Mouse (Mus musculus): Measurements from ENCODE around the gene Oxtr. TPM values are rescaled to one million over a fixed set of nuclear protein-coding genes. Genes with fewer than 3 reads are reported as not detected.

Gene Oxtr
- polyA plus RNA-seq, 1 experiment from 2014 or later, result 0.65 TPM

DNA sequence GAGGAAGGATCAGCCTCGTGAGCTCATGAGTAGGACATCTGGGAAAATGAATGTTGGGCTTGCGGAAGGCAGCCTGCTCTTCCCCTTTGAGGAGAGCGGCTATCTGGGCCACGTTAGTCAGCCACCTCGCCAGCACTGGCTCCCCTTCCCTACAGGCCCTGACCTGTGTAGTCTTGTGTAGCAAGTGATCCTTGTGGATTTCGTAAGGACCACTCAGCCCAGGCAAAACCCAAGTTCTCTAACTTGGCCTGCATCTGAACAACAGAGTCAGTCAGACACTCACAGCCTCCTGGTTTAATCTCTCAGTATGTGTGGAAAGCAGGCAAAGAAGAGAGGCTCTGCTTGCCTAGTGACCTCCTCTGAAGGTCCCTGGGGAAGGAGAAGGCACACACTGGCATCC is 2.9 kb upstream of the Oxtr start:
- DNase-seq (ENCODE audit: low spot score) (no peak), ATAC-seq (ENCODE audit: low FRiP score, low TSS enrichment) (no peak)
- H3K4me3 ChIP-seq (ENCODE audit: low read depth, low read length), result no peak overlapping the region
- H3K4me2 ChIP-seq (replicated peaks; ENCODE audit: low read depth), result no peak overlapping the region
- TF ChIP-seq CTCF (IDR thresholded peaks at IDR 0.05; ENCODE audit: low read depth), result no peak
- no peak for TF ChIP-seq EP300 (optimal IDR thresholded peaks at IDR 0.05)
- 84% methylated on average over 6 of the region's 6 CpGs for WGBS
- no peaks in the 10 kb centered on the region for H3K36me3 ChIP-seq (ENCODE audit: control insufficient read depth, insufficient read depth, low read length)
- no peak overlapping the region for H3K27ac ChIP-seq (replicated peaks)
- no peaks in the 10 kb centered on the region for H3K9me3 ChIP-seq (ENCODE audit: control insufficient read depth, low read length)
- peak overlapping the region; percentile 23; the same call in 1 of the 2 replicates for H3K9ac ChIP-seq (ENCODE audit: low read length)
- H3K4me1 ChIP-seq (replicated peaks; ENCODE audit: control insufficient read depth, insufficient read depth), result peaks cover 3% of the 10 kb centered on the region
- H3K27me3 ChIP-seq (ENCODE audit: control insufficient read depth, insufficient read depth, low read length), result peaks cover 8% of the 10 kb centered on the region

DNA sequence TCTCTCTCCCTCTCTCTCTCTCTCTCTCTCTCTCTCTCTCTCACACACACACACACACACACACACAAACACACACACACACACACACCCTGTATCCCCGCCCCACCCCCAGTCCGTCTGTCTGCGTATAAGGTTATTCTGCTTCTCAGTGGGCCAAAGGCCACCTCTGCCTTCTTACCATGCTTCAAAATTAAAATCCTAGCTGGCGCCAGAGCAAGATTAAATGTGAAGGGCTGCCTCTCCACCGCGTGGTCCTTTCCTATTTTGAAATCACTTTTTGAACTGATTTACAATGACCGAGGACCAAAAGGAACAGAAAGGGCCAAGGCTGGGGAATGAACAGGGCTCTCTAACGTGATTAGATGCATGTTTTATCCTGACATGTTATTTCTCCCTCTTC is 1.8 kb upstream of the Oxtr start:
- H3K9me3 ChIP-seq (ENCODE audit: control insufficient read depth, low read length), result no peaks in the 10 kb centered on the region
- no peaks in the 10 kb centered on the region for H3K36me3 ChIP-seq (ENCODE audit: control insufficient read depth, insufficient read depth, low read length)
- no peak overlapping the region for H3K27ac ChIP-seq (replicated peaks)
- no peak for TF ChIP-seq CTCF (IDR thresholded peaks at IDR 0.05; ENCODE audit: low read depth)
- no peak for TF ChIP-seq EP300 (optimal IDR thresholded peaks at IDR 0.05)
- no peak for DNase-seq (ENCODE audit: low spot score)
- no peak for ATAC-seq (ENCODE audit: low FRiP score, low TSS enrichment)
- no peak overlapping the region for H3K4me2 ChIP-seq (replicated peaks; ENCODE audit: low read depth)
- peaks cover 3% of the 10 kb centered on the region for H3K4me1 ChIP-seq (replicated peaks; ENCODE audit: control insufficient read depth, insufficient read depth)
- no peak overlapping the region for H3K9ac ChIP-seq (ENCODE audit: low read length)
- peaks cover 8% of the 10 kb centered on the region for H3K27me3 ChIP-seq (ENCODE audit: control insufficient read depth, insufficient read depth, low read length)
- 70% methylated on average over 8 of the region's 8 CpGs for WGBS
- H3K4me3 ChIP-seq (ENCODE audit: low read depth, low read length), result no peak overlapping the region

DNA sequence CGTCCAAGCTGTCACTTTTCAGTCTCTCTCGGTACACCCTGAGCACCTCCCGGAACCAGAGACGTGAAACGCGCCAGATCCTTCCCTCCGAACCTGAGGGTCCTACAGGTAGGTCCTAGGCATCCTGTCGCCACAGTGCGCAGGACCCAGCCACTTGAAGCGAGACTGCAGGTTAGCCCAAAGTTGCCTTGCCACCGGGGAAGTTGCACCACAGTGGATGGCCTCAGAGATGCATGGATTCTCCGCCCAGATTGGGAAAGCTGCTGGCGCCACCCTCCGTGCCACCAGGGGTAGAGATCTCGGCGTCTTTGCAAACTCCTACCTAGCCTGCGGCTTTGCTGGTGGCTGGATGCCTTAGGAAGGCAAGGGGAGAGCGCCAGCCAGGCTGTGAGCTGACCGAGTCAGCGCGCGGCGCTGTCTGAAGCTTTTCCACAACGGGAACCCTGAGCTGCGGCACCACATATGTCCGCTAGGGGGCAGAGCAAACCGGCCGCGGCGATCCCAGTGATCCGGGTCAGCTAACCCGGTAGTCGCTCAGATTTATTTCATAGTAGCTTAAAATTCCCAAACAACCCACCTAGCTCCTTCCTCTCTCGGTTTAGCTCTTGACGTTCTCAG is 991 bp upstream of the Oxtr start:
- peak overlapping the region; percentile 69 for H3K4me2 ChIP-seq (replicated peaks; ENCODE audit: low read depth)
- H3K4me3 ChIP-seq (ENCODE audit: low read depth, low read length), result peak overlapping the region; percentile 44
- H3K36me3 ChIP-seq (ENCODE audit: control insufficient read depth, insufficient read depth, low read length), result no peaks in the 10 kb centered on the region
- whole genome bisulfite sequencing, result 2% methylated on average over 35 of the region's 35 CpGs
- peak overlapping the region; percentile 45 for H3K9ac ChIP-seq (ENCODE audit: low read length)
- DNase-seq (ENCODE audit: low spot score), result peak; percentile 91
- peaks cover 8% of the 10 kb centered on the region for H3K27me3 ChIP-seq (ENCODE audit: control insufficient read depth, insufficient read depth, low read length)
- no peak overlapping the region for H3K27ac ChIP-seq (replicated peaks)
- TF ChIP-seq EP300 (optimal IDR thresholded peaks at IDR 0.05), result no peak
- peak; percentile 94 for TF ChIP-seq CTCF (IDR thresholded peaks at IDR 0.05; ENCODE audit: low read depth)
- H3K4me1 ChIP-seq (replicated peaks; ENCODE audit: control insufficient read depth, insufficient read depth), result peaks cover 3% of the 10 kb centered on the region
- peak; percentile 47 for ATAC-seq (ENCODE audit: low FRiP score, low TSS enrichment)
- H3K9me3 ChIP-seq (ENCODE audit: control insufficient read depth, low read length), result no peaks in the 10 kb centered on the region

DNA sequence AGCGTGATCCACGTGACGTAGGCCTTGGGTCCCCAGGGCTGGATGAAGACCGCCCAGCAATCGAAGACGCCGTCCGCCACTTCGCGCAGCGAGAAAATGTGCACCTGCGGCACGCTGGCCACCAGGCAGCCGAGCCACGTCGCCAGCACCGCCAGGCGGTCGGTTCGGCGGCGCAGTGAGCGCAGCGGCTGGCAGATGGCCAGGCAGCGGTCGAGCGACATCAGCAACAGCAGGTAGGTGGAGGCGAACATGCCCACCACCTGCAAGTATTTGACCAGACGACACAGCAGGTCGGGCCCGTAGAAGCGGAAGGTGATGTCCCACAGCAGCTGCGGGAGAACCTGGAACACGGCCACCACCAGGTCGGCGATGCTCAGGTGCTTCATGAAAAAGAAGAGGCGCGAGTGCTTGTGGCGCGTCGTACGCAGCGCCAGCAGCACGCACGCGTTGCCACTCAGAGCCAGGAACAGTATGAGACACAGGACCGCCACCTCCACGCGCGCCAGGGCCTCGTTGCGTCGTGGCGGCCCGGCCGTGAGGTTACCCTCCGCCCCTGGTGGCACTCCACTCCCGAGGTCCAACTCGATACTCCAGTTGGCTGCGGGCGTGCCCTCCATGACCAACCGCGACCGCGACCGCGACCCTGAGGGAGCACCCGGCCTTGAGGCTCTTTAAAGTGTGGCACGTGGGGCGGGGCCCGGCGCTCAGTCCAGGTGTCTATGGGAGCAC is 398 bp downstream of the Oxtr start:
- peak overlapping the region; percentile 44 for H3K4me3 ChIP-seq (ENCODE audit: low read depth, low read length)
- H3K9me3 ChIP-seq (ENCODE audit: control insufficient read depth, low read length), result no peaks in the 10 kb centered on the region
- peaks cover 8% of the 10 kb centered on the region for H3K27me3 ChIP-seq (ENCODE audit: control insufficient read depth, insufficient read depth, low read length)
- no peak overlapping the region for H3K9ac ChIP-seq (ENCODE audit: low read length)
- ATAC-seq (ENCODE audit: low FRiP score, low TSS enrichment), result peak; percentile 37; the same call in 1 of the 2 replicates
- DNase-seq (ENCODE audit: low spot score), result peak; percentile 46
- H3K4me2 ChIP-seq (replicated peaks; ENCODE audit: low read depth), result peak overlapping the region; percentile 69
- no peak overlapping the region for H3K27ac ChIP-seq (replicated peaks)
- TF ChIP-seq EP300 (optimal IDR thresholded peaks at IDR 0.05), result no peak
- peak; percentile 35; the same call in 1 of the 2 replicates for TF ChIP-seq CTCF (IDR thresholded peaks at IDR 0.05; ENCODE audit: low read depth)
- 4% methylated on average over 72 of the region's 72 CpGs for WGBS
- peaks cover 3% of the 10 kb centered on the region for H3K4me1 ChIP-seq (replicated peaks; ENCODE audit: control insufficient read depth, insufficient read depth)
- no peaks in the 10 kb centered on the region for H3K36me3 ChIP-seq (ENCODE audit: control insufficient read depth, insufficient read depth, low read length)

DNA sequence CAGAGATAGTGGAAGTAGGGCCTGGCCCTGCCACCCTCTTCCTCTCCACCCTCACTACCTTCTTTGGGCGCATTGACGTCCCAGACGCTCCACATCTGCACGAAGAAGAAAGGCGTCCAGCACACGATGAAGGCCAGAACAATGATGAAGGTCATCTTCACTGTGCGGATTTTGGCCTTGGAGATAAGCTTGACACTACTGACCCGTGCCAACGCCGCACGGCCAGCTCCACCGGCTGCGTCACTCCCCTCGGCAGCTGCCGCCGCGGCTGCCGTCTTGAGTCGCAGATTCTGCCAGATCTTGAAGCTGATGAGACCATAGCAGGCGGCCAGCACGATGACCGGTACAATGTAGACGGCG is 942 bp downstream of the Oxtr start:
- peaks cover 3% of the 10 kb centered on the region for H3K4me1 ChIP-seq (replicated peaks; ENCODE audit: control insufficient read depth, insufficient read depth)
- peaks cover 8% of the 10 kb centered on the region for H3K27me3 ChIP-seq (ENCODE audit: control insufficient read depth, insufficient read depth, low read length)
- no peaks in the 10 kb centered on the region for H3K36me3 ChIP-seq (ENCODE audit: control insufficient read depth, insufficient read depth, low read length)
- WGBS, result 31% methylated on average over 24 of the region's 24 CpGs
- H3K4me2 ChIP-seq (replicated peaks; ENCODE audit: low read depth), result peak overlapping the region; percentile 69
- DNase-seq (ENCODE audit: low spot score), result no peak
- 0 out of 2 replicates have a peak, but pooled peaks have one; percentile 5 for ATAC-seq (ENCODE audit: low FRiP score, low TSS enrichment)
- H3K4me3 ChIP-seq (ENCODE audit: low read depth, low read length), result peak overlapping the region; percentile 44
- H3K9me3 ChIP-seq (ENCODE audit: control insufficient read depth, low read length), result no peaks in the 10 kb centered on the region
- no peak for TF ChIP-seq EP300 (optimal IDR thresholded peaks at IDR 0.05)
- TF ChIP-seq CTCF (IDR thresholded peaks at IDR 0.05; ENCODE audit: low read depth), result no peak
- no peak overlapping the region for H3K27ac ChIP-seq (replicated peaks)
- H3K9ac ChIP-seq (ENCODE audit: low read length), result no peak overlapping the region

DNA sequence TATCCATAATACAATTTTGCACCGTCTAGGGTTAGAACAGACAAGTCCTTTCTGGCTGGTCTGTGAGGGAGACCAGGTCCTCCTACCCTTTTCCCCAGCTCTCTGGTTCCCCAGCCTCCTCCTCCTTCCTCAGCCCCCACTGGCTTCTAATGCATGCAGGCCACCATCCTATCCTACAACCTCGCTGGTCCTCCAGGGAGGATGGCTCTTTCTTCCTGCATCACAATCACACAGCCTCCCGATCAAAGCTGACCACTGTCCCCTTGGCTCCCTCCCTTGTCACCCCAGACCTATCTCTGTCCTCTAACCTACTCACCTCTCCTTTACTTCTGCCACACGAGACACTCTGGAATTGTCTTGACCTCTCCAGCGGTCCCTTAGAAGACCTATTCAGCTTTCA is 1.8 kb downstream of the Oxtr start:
- 86% methylated on average over 5 of the region's 5 CpGs for WGBS
- Histone ChIP-seq H3K36me3 (ENCODE audit: control insufficient read depth, insufficient read depth, low read length) (no peaks in the 10 kb centered on the region), H3K9ac (ENCODE audit: low read length) (no peak overlapping the region), H3K4me3 (ENCODE audit: low read depth, low read length) (no peak overlapping the region), H3K4me1 (replicated peaks; ENCODE audit: control insufficient read depth, insufficient read depth) (peaks cover 3% of the 10 kb centered on the region), H3K27ac (replicated peaks) (no peak overlapping the region), H3K4me2 (replicated peaks; ENCODE audit: low read depth) (no peak overlapping the region), H3K27me3 (ENCODE audit: control insufficient read depth, insufficient read depth, low read length) (peaks cover 8% of the 10 kb centered on the region), H3K9me3 (ENCODE audit: control insufficient read depth, low read length) (no peaks in the 10 kb centered on the region)
- DNase-seq (ENCODE audit: low spot score) (no peak), ATAC-seq (ENCODE audit: low FRiP score, low TSS enrichment) (no peak)
- TF ChIP-seq CTCF (IDR thresholded peaks at IDR 0.05; ENCODE audit: low read depth), result no peak
- TF ChIP-seq EP300 (optimal IDR thresholded peaks at IDR 0.05), result no peak
